Mouse (Mus musculus) heart, adult 2 months (tissue): ENCODE measurements around the gene Nol6. TPM values are rescaled to one million over a fixed set of nuclear protein-coding genes. Genes with fewer than 3 reads are reported as not detected.
A peak's percentile ranks its signal among the peaks of the same experiment; 100 is the strongest.

Experiments
- DNase-seq, 2 experiments: peaks; one replicate each; pipeline ENCODE4 v3.0.0; 2021
- H3K27ac ChIP-seq: fragments of 200-600 bp; 2 replicates; pipeline ENCODE4 v1.8.1; 2022
- H3K27me3 ChIP-seq: fragments of 200-500 bp; 2 replicates; pipeline ENCODE4 v1.6.1; 2012; ENCODE audit warnings: mild to moderate bottlenecking, low read length, inconsistent platforms, mixed read lengths; ENCODE audit not compliant: control insufficient read depth, insufficient read depth
- H3K36me3 ChIP-seq: fragments of 200-500 bp; 2 replicates; pipeline ENCODE4 v1.6.1; 2012; ENCODE audit warnings: low read length, inconsistent platforms; ENCODE audit not compliant: control insufficient read depth, insufficient read depth
- H3K4me1 ChIP-seq: fragments of 200-500 bp; 2 replicates; pipeline ENCODE4 v1.6.1; 2011; ENCODE audit warnings: low read length; ENCODE audit not compliant: control insufficient read depth, insufficient read depth
- H3K4me3 ChIP-seq: fragments of 200-600 bp; 2 replicates; pipeline ENCODE4 v1.8.1; 2022
- H3K79me2 ChIP-seq: fragments of 200-500 bp; replicated peaks from 2 replicates; pipeline ENCODE4 v1.6.1; 2012; ENCODE audit warnings: mild to moderate bottlenecking, inconsistent platforms, low read length, moderate library complexity, mixed read lengths; ENCODE audit not compliant: control insufficient read depth, insufficient read depth
- H3K9ac ChIP-seq: fragments of 200-500 bp; 2 replicates; pipeline ENCODE4 v1.6.1; 2012; ENCODE audit warnings: low read depth, mild to moderate bottlenecking, control low read depth, inconsistent platforms, low read length, mixed read lengths
- CTCF ChIP-seq: fragments of 200-600 bp; IDR thresholded peaks from 2 replicates; pipeline ENCODE4 v1.8.1; 2022; ENCODE audit warnings: antibody characterized with exemption, mild to moderate bottlenecking, moderate library complexity
- EP300 ChIP-seq: fragments of 200-500 bp; IDR thresholded peaks from 2 replicates; pipeline ENCODE4 v1.6.1; 2011; ENCODE audit warnings: low read depth, low read length, control low read depth; ENCODE audit not compliant: insufficient read depth
- POLR2A ChIP-seq: fragments of 200-500 bp; IDR thresholded peaks from 2 replicates; pipeline ENCODE4 v1.6.1; 2011; ENCODE audit warnings: mild to moderate bottlenecking, low read depth, low read length, control low read depth; ENCODE audit not compliant: insufficient read depth
- WGBS: fragments of 180-500 bp; shearing (Covaris S2); methylation state at CpG from one replicate; pipeline ENCODE4 v1.1.7; 2018; 5-methylcytosine and 5-hydroxymethylcytosine counted together
- intact Hi-C: fragments of 180-260 bp; cut with DNase I; formaldehyde crosslinking; loops from one replicate; pipeline ENCODE4 v1.15.1; 2025
- polyA plus RNA-seq: library from polyadenylated mRNA; depleted of rRNA; stranded (reverse); fragments of >200 nt; gene quantifications from 2 replicates; pipeline ENCODE4 v1.2.3, GENCODE M21; 2012
- total RNA-seq, 2 experiments: library from RNA; stranded (reverse); gene quantifications; 2 replicates each; pipeline ENCODE4 v1.2.3; 2021

Nol6 gene
- total and polyA plus RNA-seq, 3 experiments: 14.9 to 17.6 (median 16.4) TPM

DNA sequence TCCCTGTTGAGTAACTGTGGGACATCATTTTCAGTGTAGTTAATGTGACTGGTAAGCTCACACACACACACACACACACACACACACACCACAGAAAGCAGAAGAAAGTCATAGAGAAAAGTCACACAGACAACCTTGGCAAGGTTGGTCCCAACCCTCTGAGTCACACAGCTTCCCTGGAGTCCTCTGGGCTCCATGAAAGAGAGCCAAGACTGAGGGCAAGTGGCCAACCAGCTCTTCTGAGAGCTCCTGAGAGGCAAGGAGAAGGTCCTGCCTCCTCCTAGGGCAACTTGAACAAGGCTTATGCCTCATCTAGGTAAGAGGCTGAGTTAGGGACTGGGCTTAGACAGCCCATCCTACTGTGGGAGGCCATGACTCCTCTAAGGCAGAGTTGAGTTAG lies 21.4 kb downstream of the Nol6 start:
- no peaks in the 10 kb centered on the region for H3K36me3 ChIP-seq
- H3K79me2 ChIP-seq: no peaks in the 10 kb centered on the region
- no peak for DNase-seq
- H3K9ac ChIP-seq: no peak overlapping the region
- intact Hi-C loops: no loop called here
- no peak overlapping the region for H3K4me3 ChIP-seq
- H3K4me1 ChIP-seq: no peaks in the 10 kb centered on the region
- peaks cover 2% of the 10 kb centered on the region for H3K27me3 ChIP-seq
- no peak for TF ChIP-seq POLR2A
- H3K27ac ChIP-seq: no peak overlapping the region

DNA sequence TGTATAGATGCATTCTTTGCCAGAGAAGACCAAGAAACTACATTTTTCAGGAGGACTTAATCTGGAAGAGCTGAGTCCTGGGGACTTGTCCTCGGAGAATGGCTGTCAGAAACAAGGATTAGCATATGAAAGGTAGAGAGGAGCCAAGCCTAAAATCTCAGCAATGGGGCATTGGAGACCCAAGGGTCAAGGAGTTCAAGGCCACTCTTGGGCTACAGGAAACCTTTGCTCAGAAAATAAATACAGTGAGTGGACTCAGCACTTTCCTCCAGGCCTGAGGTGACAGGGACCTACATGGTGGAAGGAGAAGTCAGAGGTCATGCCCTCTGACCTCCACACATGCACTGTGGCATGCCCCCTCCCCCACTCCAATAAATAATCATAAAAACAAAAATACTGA lies 23.3 kb downstream of the Nol6 start:
- no peak for DNase-seq
- Histone ChIP-seq H3K4me3 (no peak overlapping the region), H3K36me3 (no peaks in the 10 kb centered on the region), H3K27ac (no peak overlapping the region), H3K27me3 (peaks cover 2% of the 10 kb centered on the region), H3K4me1 (no peaks in the 10 kb centered on the region), H3K79me2 (no peaks in the 10 kb centered on the region), H3K9ac (no peak overlapping the region)
- WGBS: 53% methylated on average over 1 of the region's 1 CpGs
- no peak for TF ChIP-seq CTCF
- no peak for TF ChIP-seq POLR2A
- no peak for TF ChIP-seq EP300
- intact Hi-C loops: no loop called here

DNA sequence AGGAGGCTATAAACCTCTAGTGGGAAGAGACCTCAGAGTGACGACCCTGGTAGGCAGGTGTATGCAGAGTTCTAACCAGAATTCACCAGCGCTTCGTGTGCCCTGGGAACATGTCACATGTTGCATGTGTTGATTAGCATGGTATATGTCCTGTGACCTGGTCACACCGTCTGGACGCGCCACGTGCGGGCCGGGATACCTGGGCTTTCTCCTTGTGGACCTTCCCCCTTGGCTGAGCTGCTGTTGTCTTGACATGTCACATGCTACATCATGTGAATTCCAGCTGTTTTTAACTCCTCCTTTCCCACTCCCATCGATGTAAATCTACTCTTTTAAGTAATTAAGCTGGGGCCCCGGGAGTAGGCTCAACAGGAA lies 25.7 kb downstream of the Nol6 start:
- Histone ChIP-seq H3K36me3 (no peaks in the 10 kb centered on the region), H3K4me3 (no peak overlapping the region), H3K27ac (no peak overlapping the region), H3K9ac (no peak overlapping the region), H3K27me3 (peaks cover 2% of the 10 kb centered on the region), H3K4me1 (no peaks in the 10 kb centered on the region), H3K79me2 (no peaks in the 10 kb centered on the region)
- intact Hi-C loops: no loop called here
- 25% methylated on average over 11 of the region's 11 CpGs for WGBS
- DNase-seq: no peak
- TF ChIP-seq CTCF (no peak), EP300 (no peak), POLR2A (no peak)

DNA sequence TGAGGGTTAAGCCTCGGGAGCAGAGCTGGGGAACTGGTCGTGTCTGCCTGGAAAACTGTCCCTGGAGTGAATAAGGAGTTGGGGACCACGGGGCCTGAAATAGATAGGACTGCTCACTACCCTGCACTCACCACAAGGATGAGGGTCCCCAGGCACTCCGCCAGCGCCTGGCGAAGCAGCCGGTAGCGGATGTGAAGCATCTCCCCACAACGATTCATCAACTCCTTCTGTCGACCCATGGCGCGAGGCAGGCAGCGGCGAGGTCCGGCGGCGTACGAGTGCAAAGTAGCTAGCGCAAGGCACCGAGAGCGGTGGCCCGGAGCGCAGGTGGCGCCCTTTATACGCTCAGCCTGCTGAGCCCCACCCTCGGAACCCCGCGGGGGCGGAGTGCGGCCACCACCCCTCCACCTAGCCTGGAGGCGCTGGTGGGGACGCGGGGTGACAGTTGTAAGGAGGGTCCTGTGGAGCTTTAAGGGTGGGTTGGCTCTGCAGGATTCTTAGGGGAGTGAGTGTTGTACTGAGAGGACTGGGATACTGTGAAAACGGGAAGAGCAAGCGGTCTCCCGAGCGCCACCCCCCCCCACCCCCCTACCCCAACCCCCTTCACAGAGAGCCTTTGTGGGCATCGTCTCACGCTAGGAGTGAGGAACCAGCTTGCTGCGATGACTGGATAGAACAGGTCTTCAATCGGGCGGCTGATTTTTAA lies 26.2 kb downstream of the Nol6 start, which contains the start of gene Aqp3:
Gene Aqp3, minus strand, starts transcription at position 313 of the 706 bp plus-strand sequence.
- Histone ChIP-seq H3K9ac (peak within 1 kb of the TSS; percentile 45; the same call in 1 of the 2 replicates), H3K27ac (no peak within 1 kb of the TSS), H3K79me2 (no peaks in the 10 kb centered on the region), H3K4me3 (peak within 1 kb of the TSS; percentile 42), H3K4me1 (no peaks in the 10 kb centered on the region), H3K27me3 (peaks cover 2% of the 10 kb centered on the region), H3K36me3 (no peaks in the 10 kb centered on the region)
- TF ChIP-seq POLR2A: no peak
- TF ChIP-seq EP300: no peak
- no peak for TF ChIP-seq CTCF
- WGBS: 2% methylated on average over 42 of the region's 42 CpGs
- peak in 1 of 2 experiments; percentile 35 for DNase-seq
- intact Hi-C loops: no loop called here

DNA sequence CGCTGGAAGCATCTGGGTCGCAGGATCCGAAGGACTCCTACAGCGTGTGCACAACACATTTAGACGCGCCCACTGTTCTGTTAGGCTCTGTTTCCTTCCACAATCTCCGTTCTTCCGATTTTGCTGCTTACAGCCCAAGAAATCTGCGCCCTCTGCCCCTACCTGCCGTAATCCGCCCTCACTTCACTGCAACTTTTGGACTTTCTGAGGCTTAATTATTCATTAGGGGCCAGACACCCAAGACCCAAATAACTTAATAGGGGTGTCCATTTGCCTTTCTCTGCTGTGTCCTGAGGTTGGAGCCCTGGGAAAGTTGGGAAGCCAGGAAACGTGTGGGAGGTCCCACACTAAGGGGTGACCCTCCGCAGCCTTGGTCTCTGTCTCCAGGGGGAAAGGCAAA lies 26.9 kb downstream of the Nol6 start:
- intact Hi-C loops: no loop called here
- WGBS: 79% methylated on average over 13 of the region's 13 CpGs
- Histone ChIP-seq H3K4me1 (no peaks in the 10 kb centered on the region), H3K79me2 (no peaks in the 10 kb centered on the region), H3K36me3 (no peaks in the 10 kb centered on the region), H3K27me3 (peaks cover 2% of the 10 kb centered on the region), H3K27ac (no peak overlapping the region), H3K9ac (no peak overlapping the region), H3K4me3 (no peak overlapping the region)
- DNase-seq: no peak
- no peak for TF ChIP-seq CTCF
- TF ChIP-seq POLR2A: no peak
- TF ChIP-seq EP300: no peak

DNA sequence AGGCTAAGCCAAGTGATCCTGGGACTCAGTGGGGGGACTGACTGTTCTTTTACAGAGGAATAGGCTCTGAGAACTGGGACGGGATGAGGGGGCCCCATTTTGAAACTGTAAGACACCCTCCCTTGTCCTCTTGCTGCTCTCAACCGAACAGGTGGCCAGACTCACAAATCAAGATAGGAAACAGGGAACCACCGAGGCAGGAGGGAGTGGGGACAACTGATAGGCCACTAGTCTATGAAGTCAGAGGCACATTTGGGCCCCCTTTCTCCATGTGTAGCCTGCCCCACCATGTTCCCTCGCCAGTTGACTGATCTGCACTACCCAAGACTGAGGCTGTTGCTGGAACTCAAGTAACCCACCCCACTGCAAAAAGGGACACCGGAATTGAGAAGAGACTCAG lies 27.5 kb downstream of the Nol6 start:
- no peak for TF ChIP-seq EP300
- no peak for TF ChIP-seq CTCF
- TF ChIP-seq POLR2A: no peak
- Histone ChIP-seq H3K27ac (no peak overlapping the region), H3K4me1 (no peaks in the 10 kb centered on the region), H3K36me3 (no peaks in the 10 kb centered on the region), H3K4me3 (no peak overlapping the region), H3K27me3 (peaks cover 2% of the 10 kb centered on the region), H3K9ac (no peak overlapping the region), H3K79me2 (no peaks in the 10 kb centered on the region)
- DNase-seq: no peak
- intact Hi-C loops: no loop called here
- WGBS: 82% methylated on average over 5 of the region's 5 CpGs
